Mouse (Mus musculus) brain, embryonic 14.5 days (tissue): ENCODE data around the gene Dusp3. TPM values are rescaled to one million over a fixed set of nuclear protein-coding genes. Genes with fewer than 3 reads are reported as not detected.

Experiments used
- DNase-seq: peaks from one replicate; pipeline ENCODE4 v3.0.0-alpha.2; 2011; ENCODE audit warnings: low read depth
- CTCF ChIP-seq: fragments of 200-500 bp; IDR thresholded peaks from 2 replicates; pipeline ENCODE4 v1.5.1; 2012; ENCODE audit warnings: inconsistent platforms, mild to moderate bottlenecking, moderate library complexity, borderline replicate concordance; ENCODE audit not compliant: insufficient read depth, insufficient read length; ENCODE audit errors: extremely low read depth
- POLR2A ChIP-seq: fragments of 200-500 bp; IDR thresholded peaks from 2 replicates; pipeline ENCODE4 v1.6.1; 2012; ENCODE audit warnings: mild to moderate bottlenecking, inconsistent platforms, borderline replicate concordance; ENCODE audit not compliant: poor library complexity, insufficient read depth, insufficient read length, severe bottlenecking; ENCODE audit errors: extremely low read depth
- polyA plus RNA-seq: library from polyadenylated mRNA; depleted of rRNA; stranded (reverse); fragments of >200 nt; gene quantifications from 2 replicates; pipeline ENCODE4 v1.2.3, GENCODE M21; 2012; rRNA removed

The Dusp3 gene
- polyA plus RNA-seq = 9.7 and 15.4 TPM in 2 replicates

GRCm38 (mm10) chr11:101986913-101987312 is at the start of gene Dusp3:
Gene Dusp3 (minus strand): TSS chr11:101987013.
- DNase-seq = no peak
- TF ChIP-seq POLR2A = no peak
- TF ChIP-seq CTCF = no peak

- no peak for DNase-seq
- TF ChIP-seq CTCF = no peak
- TF ChIP-seq POLR2A = no peak
Observed at GRCm38 (mm10) chr11:102036336-102036735, 49.5 kb upstream of the Dusp3 start.

DNA sequence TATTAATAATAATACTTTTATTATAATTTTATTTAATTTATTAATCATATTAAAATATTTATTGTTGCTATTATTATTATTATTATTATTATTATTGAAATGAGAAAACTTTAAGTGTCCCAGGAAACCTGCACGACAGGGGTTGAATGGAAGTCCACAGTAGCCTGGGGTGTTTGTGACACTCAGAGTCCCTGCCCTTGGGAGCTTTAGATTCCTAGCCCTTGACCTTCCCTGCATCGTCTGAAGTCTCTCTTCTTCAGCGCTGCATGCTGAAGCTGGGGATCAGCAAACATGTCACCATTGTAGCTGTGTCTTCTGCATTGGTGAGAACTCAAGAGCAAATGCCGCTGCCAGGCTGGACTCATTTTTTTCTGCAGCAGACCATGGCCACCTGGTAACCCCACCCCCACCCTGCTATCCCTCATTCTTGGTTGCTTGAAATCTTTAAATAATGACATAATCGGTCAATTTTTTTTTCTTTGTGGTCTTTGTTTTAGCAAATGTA is 48.7 kb upstream of the Dusp3 start:
- TF ChIP-seq POLR2A (no peak), CTCF (no peak)
- no peak for DNase-seq

DNA sequence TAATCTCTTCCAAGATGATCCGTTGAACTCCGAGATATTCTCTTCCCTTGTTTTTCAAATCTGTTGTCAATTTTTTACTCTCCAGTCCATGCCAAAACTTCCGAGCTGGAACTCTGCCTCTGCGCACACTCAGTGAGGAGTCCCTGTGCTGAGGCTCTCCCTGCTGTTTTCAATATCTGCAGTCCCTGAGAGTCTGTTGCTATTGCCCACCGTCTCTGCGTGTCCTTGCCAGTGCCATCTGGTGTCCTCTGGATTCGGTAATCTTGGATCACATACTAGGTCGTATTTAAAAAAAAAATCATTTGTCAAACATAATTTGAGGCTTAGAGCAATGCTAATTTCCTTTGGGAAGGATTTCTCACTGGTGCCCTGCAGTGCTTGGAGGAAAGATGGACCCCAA is 48.1 kb upstream of the Dusp3 start:
- peak; percentile 71 for DNase-seq
- no peak for TF ChIP-seq POLR2A
- no peak for TF ChIP-seq CTCF

DNA sequence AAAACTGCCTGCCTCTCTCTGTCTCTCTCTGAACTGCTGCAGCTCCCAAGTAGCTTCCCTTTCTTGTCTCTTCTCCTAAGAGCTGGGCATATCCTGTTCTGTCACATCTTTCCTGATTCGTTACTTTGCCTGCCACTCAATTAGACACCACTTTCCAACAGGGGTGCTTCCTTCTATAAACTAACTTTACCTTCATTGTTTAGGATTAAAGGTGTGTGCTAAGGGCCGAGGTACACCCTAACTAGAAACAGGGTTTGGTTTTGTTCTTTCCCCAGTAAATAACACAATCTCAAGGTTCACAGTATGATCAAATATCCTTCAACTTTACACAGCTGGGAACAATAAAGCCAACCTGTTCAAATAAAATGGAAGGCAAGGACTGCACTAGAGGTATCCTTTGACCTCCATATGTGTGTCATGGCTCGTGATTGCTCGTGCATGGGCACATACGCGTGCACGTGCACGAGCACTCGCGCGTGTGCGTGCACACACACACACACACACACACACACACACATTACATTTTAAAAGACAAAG is 46.3 kb upstream of the Dusp3 start:
- DNase-seq = no peak
- TF ChIP-seq POLR2A (no peak), CTCF (no peak)

DNA sequence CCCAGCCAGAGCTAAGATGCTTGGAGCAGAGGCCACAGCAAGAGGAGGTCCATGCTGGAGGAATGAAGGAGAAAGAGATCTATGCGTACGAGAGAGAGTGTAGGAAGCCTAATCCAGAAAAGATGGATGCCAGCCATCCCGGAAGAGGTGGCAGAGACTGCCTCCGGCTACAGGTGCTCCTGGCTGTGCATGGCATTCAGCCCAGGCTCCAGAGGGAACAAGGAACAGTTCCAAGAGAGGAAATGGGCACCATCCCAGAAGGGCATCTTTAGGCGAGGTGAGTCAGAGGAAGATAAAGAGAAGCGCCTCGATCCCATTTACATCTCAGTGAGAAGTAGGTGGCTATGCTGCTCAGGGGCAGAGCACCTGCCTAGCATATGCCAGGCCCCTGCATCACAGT is 44.3 kb upstream of the Dusp3 start:
- no peak for TF ChIP-seq POLR2A
- peak; percentile 65 for DNase-seq

DNA sequence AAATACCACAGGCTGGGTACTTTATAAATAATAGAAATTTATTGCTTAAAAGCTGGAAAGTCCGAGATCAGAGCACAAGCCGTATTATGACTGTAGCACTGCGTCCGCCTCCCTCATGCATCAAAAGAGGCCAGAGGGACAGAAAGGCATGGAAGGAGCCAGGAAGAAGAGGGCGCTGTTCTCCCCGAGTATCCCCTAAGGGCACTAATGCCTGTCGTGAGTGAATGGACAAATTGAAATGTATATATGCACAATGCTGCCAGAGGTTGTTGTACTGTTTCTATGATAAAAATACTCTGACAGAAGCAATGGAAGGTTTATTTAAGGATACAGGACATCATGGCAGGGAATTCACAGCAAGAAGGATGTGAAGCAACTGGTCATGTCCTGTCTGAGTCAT is 43.2 kb upstream of the Dusp3 start:
- TF ChIP-seq CTCF = peak; percentile 7; the same call in 1 of the 2 replicates
- no peak for TF ChIP-seq POLR2A
- DNase-seq = no peak

DNA sequence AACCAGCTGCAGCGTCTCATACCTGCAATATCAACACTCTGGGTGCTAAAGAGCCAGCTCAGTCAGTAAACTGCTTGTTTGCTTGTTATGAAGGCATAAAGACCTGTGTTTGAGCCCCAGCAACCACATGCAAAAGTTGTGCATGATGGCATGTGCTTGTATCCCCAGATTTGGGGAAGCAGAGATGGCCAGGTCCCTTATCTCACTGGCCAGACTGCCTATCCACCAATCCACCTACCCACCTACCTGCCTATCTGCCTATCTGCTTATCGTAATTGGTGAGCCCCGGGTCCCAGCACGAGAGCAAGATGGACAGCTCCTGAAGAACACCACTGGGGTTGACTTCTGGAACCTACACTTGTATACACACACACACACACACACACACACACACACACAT is 42.5 kb upstream of the Dusp3 start:
- DNase-seq = no peak
- TF ChIP-seq CTCF (no peak), POLR2A (no peak)

GRCm38 (mm10) chr11:102028087-102028816 is 41.4 kb upstream of the Dusp3 start, which contains the start of gene Mpp3:
Gene Mpp3 (minus strand): TSS chr11:102028461.
- TF ChIP-seq CTCF = no peak
- no peak for TF ChIP-seq POLR2A
- no peak for DNase-seq

DNA sequence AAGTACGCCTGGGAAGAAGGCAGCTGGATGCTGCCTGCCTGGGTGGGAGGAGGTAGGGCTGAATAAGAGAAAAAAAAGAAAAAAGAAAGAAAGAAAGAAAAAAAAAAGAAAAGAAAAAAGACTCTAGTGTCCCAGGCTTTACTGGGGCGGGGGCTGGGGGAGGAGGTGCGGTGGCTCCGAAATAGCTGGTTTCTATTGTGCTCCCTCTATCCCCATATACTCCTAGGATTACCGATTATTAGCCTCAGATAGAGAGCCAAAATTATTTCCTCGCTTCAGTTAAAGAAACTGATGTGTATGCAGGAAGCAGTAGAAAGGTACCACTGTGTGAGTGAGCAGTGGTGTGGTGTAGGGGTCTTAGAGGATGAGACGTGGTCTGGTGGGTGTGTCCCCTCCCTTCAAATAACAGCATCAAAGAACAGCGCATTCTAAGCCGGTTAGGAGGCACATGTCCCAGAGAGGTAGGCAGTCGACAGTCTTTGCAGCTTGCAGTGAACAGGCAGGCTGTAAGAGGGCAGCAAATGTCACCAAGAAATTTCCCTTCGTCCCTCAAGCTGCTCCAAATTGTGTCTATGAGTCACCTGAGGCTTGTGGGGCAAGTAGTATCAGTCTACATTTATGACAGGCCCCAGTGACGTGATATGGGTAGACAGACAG is 40.7 kb upstream of the Dusp3 start:
- 0 out of 2 replicates have a peak, but pooled peaks have one; percentile 8 for TF ChIP-seq CTCF
- TF ChIP-seq POLR2A = no peak; the same call in 1 of the 2 replicates
- peak; percentile 79 for DNase-seq

- peak; percentile 97 for DNase-seq
- TF ChIP-seq CTCF (no peak), POLR2A (peak; percentile 40; the same call in 1 of the 2 replicates)
Observed at GRCm38 (mm10) chr11:102026694-102027360, 40.0 kb upstream of the Dusp3 start.
